Mouse (Mus musculus): ENCODE measurements around the gene Ppp1r14a.
A peak's percentile ranks its signal among the peaks of the same experiment; 100 is the strongest.

Gene Ppp1r14a

DNA sequence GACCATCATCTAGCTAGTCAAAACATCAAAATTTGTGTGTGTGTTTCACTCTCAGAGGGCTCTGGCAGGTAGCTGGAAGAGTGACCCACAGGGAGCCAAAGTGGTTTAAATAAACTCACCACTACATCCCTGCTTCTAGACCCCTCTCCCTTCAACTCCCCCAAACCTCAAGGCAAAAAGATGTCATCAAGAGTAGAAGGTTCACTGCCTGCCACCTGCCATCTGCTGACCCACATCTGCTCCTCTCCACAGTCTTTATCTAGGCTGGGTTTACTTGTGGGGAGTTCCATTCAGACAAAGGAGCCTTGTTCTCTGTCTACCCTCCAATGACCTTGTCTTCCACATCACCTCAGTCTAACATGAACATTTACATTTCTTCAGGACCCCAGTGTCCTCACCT is 9.8 kb upstream of the Ppp1r14a start:
- DNase-seq (ENCODE audit: low spot score in 2 of 2), result no peak

DNA sequence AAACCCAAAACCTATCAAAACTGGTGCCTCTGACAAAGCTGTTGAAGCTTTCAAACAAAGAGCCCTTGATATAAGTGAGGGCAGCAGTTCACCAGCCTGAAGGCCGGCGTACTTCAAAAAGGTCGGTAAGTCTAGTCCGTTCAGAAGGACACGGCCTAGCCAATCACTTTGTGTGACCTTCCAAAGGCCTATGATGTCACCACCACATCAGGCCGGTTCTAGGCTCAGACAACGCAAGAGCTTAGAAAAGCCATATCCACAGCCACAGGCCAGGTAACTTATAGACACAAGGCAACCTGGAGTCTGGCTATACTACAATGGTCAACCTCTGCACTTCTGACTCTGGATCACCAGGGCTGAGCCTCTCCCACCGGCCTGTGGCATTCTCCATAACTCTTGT is 9.2 kb upstream of the Ppp1r14a start:
- DNase-seq (ENCODE audit: low spot score in 2 of 2), result no peak

DNA sequence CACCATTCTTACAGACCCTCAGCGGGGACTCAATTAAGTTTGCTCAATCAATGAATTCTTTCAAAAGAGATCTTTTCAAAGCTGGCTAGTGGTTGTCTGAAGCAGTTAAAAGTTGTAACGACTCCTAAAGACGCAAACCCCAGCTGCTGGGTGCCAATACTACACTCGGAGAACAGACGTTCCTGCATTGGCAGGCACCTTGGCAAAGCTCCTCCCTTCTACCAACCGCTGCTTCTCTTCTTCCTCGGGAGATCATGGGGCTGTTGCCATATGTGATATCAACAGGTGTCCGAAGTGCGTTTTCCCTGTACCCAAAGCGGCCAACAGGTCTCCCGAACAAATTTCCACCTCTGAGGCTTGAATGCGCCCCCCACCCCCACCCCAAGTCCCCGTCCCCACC is 8.3 kb upstream of the Ppp1r14a start:
- DNase-seq (ENCODE audit: low spot score in 2 of 2), result no peak

DNA sequence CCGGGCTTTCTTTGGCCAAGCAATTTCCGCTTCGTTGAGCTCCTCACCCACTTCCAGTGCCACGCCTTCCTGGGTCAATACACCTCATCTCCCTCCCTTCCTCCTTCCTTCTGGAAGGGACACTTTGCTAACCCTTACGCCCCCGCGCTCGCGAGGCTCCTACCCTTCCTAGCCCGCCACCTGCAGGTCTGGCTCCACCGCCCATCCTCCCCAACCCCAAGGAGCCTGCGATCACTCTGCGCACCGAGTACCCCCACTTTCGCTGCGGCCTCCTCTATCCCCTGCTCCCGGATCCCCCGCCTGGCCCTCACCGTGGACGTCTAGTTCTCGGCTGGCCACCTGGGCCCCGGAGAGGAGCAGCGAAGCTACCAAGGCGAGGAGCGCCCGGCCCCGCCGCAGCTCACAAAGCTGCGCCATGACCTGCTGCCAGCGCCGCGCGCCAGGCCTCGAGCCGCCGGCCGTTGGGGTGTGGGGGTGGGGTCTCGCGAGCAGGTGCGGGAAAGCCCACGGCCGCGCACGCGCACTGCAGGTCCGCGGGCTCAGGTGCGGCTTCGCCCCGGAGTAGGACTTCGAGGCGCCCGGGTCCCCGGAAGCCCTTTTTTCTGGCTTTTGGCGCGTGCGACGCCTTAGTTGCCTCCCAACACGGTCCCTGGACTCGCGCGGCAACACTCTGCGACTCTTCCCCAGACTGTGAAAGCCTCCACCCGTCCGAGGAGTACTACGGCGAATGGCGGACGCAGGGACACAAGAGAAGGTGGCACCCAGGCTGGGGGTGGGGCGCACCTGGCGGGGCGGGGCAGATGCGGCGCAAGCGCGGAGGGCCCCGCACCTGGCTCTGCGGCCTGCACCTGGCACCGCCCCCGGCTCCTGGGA is 7.7 kb upstream of the Ppp1r14a start, which contains the start of gene Spint2:
TSS of gene Spint2 (minus strand) at position 712 of the 873 bp plus-strand sequence.
- DNase-seq (ENCODE audit: low spot score in 2 of 2), result peak; percentile 65 to 70

DNA sequence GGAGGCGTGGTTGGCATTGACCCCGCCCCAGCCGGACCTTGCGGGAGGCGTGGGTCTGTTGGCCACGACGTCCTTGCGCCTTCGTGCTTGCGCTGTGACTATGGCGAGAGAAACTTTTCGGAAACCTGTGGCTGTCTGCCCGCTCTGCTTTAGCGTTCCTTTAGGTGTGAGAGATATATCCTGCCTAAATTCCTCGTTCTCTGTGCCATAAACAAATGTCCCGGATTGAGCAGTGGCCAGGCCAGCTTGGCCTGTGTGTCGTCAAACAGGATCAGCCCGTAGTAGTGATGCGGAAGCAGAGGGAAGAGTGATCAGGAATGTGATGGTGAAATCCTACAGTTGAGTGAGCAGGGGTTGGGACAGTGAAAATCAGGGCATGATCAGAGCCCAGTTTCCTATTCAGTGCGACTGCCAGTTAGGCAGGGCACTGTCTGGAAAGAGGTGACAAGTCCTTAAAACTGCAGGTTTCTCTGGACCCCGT is 7.0 kb upstream of the Ppp1r14a start:
- DNase-seq (ENCODE audit: low spot score in 2 of 2), result no peak

DNA sequence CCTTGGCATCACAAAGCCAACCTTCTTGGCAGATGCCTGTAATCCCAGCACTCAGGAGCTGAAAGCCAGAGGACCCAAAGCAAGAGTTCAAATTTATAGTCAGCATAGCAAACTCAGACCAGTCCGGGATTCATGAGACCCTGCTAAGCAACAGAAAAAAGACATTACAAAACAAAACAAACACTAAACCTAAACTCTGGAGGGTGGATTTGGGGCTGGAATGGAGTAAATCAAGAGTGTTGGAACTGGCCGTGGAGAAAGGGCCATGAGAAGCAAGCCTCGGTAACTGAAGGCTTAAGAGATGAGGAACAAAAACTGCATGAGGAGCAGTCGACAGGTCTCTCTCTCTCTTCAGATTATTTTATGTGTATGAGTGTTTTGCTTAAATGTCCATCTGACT is 5.2 kb upstream of the Ppp1r14a start:
- DNase-seq (ENCODE audit: low spot score in 2 of 2), result no peak

DNA sequence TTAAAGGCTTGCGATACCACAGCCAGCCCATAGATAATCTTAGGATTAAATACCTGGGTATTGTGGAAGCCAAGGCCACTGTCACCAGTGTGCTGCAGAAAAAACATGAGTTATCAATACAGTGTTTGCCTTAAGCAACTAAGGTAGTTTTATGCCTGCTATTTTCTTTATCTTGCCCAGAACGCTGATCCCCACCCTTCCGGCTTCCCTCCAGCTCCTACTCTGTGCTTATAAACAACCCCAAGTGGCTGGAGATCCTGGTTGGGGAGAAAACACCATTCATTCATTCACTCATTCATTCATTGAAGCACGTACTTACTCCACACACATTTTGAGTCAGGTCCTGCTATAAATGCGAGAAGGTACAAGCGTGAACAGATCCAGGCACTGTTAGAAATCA is 4.6 kb upstream of the Ppp1r14a start:
- DNase-seq (ENCODE audit: low spot score in 2 of 2), result no peak

DNA sequence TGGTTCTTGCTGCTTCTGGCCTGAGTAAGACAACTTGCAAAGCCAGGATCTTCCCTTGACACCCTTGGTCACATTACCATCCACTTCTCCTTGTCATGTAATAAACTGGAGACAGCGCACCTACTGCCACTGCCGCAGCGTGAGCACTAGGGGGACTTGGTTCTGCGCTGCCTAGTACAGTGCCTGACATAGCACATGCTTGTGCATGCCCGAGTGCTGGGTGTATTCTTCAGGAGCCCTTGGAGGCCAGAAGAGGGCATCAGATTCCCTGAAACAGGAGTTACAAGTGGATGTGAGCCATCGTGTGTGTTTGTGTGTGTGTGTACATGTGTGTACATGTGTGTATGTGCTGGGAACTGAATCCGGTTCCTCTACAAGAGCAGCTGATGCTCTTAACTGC is 1.6 kb upstream of the Ppp1r14a start:
- no peak for DNase-seq (ENCODE audit: low spot score in 2 of 2)

DNA sequence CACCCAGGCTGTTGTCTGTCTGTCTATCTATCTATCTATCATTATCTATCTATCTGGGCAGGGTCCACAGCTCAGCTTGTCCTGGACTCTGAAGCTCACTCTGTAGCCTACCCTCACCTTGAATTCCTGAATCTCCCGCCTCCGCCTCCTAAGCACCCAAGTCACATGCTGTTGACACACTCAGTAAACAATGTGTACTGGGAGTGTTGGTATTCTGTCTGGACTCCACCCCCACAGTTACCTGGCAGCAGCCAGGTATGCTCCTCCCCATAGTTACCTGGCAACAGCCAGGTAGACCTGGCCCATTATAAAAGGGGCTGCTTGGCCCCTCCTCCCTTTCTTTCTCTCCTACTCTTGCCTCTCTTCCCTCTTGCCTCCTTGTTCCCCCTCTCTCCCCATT is 1.0 kb upstream of the Ppp1r14a start:
- DNase-seq (ENCODE audit: low spot score in 2 of 2), result no peak

DNA sequence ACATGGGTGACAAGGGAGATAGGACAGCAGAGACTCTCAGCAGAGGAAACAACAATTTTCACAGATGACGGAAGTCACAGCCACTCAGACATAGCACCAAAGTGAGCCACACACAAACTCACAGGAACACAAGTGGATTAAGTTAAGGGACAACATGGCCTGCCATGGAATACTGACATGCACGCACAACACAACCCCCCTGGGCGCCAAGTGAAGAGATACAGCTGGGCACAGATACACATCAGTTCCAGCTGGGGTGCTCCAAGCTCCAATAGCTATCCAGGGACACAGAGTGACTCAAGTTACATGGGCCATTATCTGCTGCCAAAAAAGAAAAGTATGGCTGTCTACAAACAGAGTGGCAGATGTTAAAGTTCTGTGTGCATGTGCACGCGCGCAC is 748 bp downstream of the Ppp1r14a start:
- no peak for DNase-seq (ENCODE audit: low spot score in 2 of 2)

DNA sequence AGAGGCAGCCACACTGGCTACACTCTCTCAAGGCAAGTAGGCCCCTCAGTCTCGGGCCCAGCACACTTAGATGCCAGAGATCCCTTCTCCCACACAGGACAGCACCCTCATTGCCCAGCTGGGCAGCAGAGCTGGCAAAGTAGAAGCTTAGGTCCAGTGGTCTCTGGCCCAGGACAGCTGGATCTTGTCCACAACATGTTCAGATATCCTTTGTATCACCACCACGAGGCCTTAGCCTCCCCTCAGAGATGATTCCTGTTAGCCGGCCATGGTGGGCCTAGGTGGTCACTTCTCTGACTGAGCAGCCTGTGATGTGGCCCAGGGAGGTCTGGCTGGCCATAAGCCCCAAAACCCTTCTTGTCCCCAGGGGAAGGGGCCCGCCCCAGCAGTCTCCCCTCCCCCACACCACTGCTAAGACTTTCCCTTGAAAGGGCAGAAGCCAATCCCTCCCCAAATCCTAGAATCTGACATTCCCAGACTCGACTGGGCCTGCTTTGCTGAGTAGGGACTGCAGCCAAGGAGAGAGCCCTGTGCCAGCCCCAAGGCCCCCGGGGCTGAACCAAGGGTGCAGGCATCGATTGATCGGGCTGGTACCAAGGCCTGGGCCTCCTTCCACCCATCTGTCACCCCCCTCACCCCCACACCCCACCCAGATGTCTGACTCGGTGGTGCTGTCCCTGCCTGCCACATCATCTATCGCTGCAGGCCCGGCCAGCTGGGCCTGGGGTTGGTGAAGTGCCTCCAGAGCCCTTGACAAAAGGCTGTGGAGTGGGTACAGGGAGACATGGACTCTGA is 1.8 kb downstream of the Ppp1r14a start:
- DNase-seq (ENCODE audit: low spot score in 2 of 2), result no peak

DNA sequence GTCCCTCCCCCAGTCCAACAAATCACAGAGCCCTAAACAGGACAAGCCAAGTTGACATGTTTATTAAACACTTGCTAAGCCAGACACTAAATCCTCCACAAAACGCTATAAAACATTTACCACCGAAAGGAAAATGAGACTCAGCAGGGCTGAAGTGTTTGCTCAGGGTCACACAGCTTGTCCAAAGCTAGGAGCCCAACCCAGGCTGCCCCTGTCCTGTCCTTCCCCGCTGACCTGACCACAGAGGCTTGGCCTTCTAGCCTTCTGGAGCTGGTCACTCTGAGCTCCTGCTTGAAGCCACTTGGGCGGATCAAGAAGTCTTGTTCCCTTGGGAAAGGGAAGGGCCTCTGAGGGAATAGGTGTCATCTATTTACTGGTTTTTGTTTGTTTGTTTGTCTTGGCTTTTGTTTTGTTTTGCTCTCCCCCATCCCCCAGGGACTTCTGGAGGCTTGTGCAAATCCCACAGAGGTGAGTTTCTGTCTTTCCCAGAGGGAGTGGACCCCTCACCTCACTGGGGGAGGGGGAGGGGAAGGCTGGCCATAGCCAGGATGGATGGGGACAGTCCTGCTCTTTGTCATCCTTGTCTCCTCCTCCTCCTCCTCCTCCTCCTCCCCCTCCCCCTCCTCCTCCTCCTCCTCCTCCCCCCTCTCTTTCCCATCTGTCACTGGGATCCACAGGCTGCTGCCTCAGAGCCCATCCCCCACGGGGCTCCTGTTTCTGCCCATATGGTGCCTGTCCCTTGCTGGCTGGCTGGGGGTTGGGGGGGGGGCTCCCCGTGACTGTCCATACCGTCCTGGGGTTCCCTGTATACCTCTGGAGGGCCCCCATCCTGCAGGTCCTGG is 2.7 kb downstream of the Ppp1r14a start:
- no peak for DNase-seq (ENCODE audit: low spot score in 2 of 2)

DNA sequence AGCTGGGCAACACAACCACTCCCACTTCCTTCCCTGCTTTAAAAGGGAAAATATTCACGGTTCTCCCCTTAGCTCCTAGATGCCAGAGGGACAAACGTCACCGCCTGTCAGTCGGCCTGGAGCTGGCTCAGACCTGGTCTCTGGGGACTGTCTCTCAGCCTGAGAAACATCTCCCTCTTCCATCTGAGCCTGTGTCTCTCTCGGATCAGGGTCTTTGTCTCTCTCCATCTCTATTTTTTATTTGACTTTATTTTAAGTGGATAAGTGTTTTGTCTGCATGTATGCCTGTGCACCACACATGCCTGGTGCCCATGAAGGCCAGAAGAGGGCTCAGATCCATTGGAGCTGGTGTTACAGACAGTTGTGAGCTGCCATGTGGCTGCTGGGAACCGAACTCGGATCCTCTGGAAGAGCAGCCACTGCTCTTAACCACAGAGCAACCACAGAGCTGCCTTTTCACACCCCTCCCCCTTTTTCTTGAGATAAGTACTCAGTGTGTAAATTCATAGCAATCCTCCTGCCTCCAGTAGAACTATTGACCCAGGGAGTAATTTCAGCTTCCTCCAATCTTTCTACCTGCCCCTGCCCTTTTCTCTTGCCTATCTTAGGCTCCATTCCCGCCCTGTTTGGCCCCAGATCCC is 3.5 kb downstream of the Ppp1r14a start:
- DNase-seq (ENCODE audit: low spot score in 2 of 2), result no peak

DNA sequence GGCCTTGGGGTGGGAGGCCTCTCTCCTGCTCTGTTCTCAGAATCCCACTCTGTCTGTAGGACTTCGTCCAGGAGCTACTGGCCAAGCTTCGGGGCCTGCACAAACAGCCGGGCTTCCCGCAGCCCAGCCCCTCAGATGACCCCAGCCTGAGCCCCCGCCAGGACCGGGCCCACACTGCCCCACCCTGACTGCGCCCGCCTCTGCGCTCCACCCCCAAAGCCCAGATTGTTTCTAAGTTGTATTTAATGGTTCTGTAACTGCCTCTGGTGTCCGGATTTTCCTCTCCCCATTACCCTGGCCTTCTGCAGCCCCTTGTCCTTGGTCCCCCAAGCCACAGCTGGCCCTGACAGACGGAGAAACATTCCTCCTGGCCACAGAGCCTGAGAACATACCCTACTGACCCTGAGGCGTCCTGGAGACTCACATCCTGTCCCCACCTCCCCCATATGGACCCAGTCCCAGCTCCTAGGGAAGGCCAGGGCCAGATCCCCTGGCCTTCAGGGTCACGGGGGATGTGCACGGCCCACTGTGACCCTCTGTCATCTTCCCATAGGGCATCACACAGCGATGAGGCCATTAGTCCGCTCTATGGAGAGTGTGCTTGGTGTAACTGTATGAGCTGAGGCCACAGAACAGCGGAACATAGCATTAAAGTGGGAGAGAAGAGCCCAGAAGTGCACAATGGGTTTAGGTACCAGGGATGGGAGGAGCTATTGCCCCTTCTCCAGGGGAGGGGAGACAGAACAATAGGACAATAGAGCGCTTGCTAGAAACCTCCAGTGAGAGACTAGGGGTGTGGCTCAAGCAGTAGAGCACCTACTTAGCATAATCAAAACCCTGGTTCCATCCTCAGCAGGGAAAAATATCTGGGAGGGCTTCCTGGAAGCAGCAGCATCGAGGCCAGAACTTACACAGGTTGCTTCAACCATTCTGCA is 4.3 kb downstream of the Ppp1r14a start:
- DNase-seq (ENCODE audit: low spot score in 2 of 2), result no peak

DNA sequence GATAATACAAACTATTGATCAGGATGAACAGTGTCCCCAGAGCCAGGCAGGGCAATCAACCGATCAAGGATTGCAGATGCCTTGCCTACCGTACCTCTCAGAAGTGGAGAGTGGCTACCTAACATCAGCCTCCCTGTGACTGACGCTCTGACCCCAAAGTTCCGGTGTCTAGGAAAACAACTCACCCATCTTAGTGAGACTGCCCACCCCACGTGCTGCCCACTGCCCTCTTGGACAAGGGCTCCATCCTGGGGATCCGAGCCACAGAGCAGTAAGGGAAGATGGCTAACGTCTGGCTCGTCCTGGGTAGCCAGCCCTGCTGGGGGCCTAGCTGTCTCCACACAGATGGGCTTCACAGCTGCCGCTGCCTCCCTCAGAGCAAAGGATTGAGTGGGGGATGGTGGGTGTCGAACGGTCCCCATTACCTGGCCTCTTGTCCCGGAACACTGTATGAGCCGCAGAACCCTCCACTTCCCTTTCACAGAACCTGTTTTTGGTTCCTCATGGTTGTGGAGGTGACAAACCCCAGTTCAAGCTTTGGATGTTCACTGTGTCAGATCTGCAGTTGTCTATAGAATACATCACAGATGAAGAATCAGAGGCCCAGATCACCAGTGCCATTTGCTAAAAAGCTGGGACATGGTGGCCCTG is 5.1 kb downstream of the Ppp1r14a start:
- DNase-seq (ENCODE audit: low spot score in 2 of 2), result peak; percentile 27 to 31

DNA sequence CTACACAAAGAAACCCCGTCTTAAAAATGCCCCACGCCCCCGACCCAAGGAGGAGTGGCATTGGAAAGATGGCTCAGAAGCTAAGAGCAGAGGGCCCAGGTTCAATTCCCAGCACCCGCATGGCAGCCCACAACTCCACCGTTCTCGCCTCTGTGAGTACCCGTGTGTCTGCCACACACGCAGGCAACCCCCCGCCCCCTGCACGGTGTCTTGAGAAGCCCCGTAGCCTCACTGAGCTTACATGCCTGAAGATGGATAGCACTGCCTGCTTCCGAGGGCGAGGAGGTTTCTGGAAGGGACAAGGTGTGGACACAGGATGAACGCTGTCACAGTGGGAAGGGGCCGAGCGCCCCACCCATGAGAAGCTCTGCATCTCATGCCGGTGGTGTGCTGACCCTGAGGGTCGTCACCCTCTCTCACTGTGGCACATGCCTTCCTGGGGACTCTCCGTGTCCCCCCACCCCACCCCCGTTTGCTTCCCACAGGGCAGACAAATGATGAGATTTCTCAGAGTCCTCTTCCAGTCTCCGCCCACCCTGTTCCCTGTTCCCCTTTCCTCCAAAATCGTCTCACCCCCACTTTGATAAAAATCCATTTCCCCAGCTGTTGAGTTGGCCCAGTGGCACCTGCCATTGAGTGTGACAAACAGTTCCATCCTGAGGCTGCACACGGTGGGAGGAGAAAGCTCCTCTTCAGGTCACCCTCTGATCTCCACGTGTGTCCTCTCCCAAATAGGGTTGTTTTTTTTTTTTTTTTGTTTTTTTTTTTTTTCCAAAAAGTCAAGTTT is 6.9 kb downstream of the Ppp1r14a start:
- DNase-seq (ENCODE audit: low spot score in 2 of 2), result no peak

DNA sequence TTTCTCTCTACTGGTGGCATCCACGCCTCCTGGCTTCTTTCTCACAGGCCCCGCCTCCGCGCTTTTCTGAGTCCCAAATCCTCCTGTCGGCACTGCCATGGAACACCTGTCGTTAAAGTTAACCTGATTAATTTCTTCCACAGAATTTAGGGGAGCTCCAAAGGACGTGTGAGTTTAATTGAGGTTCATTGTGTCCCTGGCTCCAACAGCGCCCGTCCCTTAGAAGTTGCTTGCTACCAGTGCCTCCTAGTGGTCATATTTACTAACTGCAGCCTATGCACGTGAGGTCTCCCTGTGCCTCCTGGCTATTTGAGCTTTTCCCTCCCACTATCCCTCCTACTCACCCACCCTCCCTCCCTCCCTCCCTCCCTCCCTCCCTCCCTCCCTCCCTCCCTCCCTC is 7.9 kb downstream of the Ppp1r14a start:
- peak; percentile 47 to 65 for DNase-seq (ENCODE audit: low spot score in 2 of 2)

DNA sequence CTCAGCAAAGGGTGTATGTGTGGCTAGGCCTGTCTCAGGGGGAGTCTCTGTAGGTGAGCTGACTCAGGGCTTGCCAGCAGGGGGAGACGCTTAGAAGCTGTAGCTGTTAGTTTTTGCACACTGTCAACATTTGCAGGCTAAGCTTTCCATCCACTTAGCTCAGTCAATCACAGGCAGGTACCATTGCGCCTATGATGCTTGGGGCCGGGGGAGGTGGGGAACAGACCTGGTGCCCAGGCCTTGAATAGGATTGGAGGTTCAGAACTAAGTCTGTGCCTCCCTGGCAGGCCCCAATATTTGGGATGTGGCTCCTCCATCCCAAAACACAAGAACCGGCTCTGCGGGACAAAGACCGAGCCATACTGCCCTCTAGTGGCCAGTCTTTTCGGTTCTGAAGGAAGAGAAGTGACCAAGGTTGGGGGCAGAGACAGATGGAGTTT is 12.0 kb downstream of the Ppp1r14a start:
- DNase-seq (ENCODE audit: low spot score in 2 of 2), result no peak

DNA sequence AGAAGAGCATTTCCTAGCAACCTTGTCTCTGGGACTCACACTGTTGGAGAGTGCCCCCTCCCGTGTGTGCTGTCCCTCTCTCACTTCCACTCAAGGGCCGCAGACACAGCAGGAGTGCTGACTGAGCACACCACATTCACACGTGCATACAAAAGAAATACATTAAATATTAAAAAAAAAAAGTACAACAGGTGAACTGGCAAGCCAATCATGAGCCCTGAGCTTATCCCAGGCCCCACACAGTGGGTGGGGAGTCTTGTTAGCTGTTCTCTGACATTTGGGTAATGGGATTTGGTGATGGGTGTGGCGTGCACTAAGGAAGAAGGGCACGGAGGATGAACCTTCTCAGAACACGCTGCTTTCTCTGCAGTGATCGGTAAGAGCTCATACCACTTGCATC is 13.5 kb downstream of the Ppp1r14a start:
- no peak for DNase-seq (ENCODE audit: low spot score in 2 of 2)
